Mouse (Mus musculus): Measurements from ENCODE around the gene Pkp4. TPM values are rescaled to one million over a fixed set of nuclear protein-coding genes. Genes with fewer than 3 reads are reported as not detected.

Gene Pkp4
- 36.4 and 41.9 TPM in 2 replicates for polyA plus RNA-seq (2012; rRNA removed)

GRCm38 (mm10) chr2:59160605-59160963, at the start of gene Pkp4, which contains the start of gene Ccdc148:
Gene Pkp4, plus strand, starts transcription at chr2:59160850.
Gene Ccdc148, minus strand, starts transcription at chr2:59160683.

Other genes with a start within 250 kb of the Pkp4 start
- not detected in 2 replicates for gene Ccdc148, start 167 bp upstream of the Pkp4 start, polyA plus RNA-seq (2012; rRNA removed)